Mouse (Mus musculus) liver, embryonic 15.5 days (tissue): Measurements from ENCODE around the gene Tssk6. TPM values are rescaled to one million over a fixed set of nuclear protein-coding genes. Genes with fewer than 3 reads are reported as not detected.

Experiments
- ATAC-seq: fragments of 200-750 bp; cut with Nextera tagmentation; 2 replicates; pipeline ENCODE4 v1.8.0; 2017; ENCODE audit warnings: moderate number of reproducible peaks, mild to moderate bottlenecking, moderate library complexity; ENCODE audit not compliant: insufficient read depth
- H3K27ac ChIP-seq: fragments of 300-500 bp; sonication (generic); replicated peaks from 2 replicates; pipeline ENCODE4 v1.5.1; 2015; ENCODE audit warnings: mild to moderate bottlenecking, inconsistent platforms
- H3K27me3 ChIP-seq: fragments of 300-500 bp; sonication (generic); 2 replicates; pipeline ENCODE4 v1.6.1; 2015; ENCODE audit warnings: mild to moderate bottlenecking, inconsistent platforms
- H3K36me3 ChIP-seq: fragments of 300-500 bp; sonication (generic); replicated peaks from 2 replicates; pipeline ENCODE4 v1.6.1; 2015; ENCODE audit warnings: moderate library complexity, mild to moderate bottlenecking, inconsistent platforms
- H3K4me1 ChIP-seq: fragments of 300-500 bp; sonication (generic); replicated peaks from 2 replicates; pipeline ENCODE4 v1.6.1; 2015; ENCODE audit warnings: inconsistent platforms
- H3K4me2 ChIP-seq: fragments of 300-500 bp; sonication (generic); 2 replicates; pipeline ENCODE4 v1.6.1; 2015; ENCODE audit warnings: moderate library complexity, mild to moderate bottlenecking, inconsistent platforms
- H3K4me3 ChIP-seq: fragments of 300-500 bp; sonication (generic); replicated peaks from 2 replicates; pipeline ENCODE4 v1.5.1; 2015; ENCODE audit warnings: mild to moderate bottlenecking, inconsistent platforms
- H3K9ac ChIP-seq: fragments of 300-500 bp; sonication (generic); 2 replicates; pipeline ENCODE4 v1.6.1; 2015; ENCODE audit warnings: moderate library complexity, mild to moderate bottlenecking, inconsistent platforms
- H3K9me3 ChIP-seq: fragments of 300-500 bp; sonication (generic); replicated peaks from 2 replicates; pipeline ENCODE4 v1.6.1; 2016; ENCODE audit warnings: inconsistent platforms
- WGBS: fragments of 180-500 bp; shearing (Covaris S2); methylation state at CpG from one replicate; pipeline ENCODE4 v1.1.7; 2015; ENCODE audit warnings: mixed read lengths; ENCODE audit not compliant: insufficient replicate concordance; 5-methylcytosine and 5-hydroxymethylcytosine counted together
- polyA plus RNA-seq: library from polyadenylated mRNA; unstranded; fragments of >200 nt; fragmentation: Nextera tagmentation; extraction: Ambion mirVana; gene quantifications from 2 replicates; pipeline ENCODE4 v1.2.1, GENCODE M21; 2015

Tssk6 gene
- polyA plus RNA-seq, result 2.1 TPM in 2 replicates

- Histone ChIP-seq H3K9ac (peak within 1 kb of the TSS; percentile 88), H3K9me3 (no peaks in the 10 kb centered on the region), H3K36me3 (peaks cover 6% of the 10 kb centered on the region), H3K27ac (peak within 1 kb of the TSS; percentile 96), H3K4me3 (peak within 1 kb of the TSS; percentile 65), H3K4me2 (peak within 1 kb of the TSS; percentile 99), H3K27me3 (no peaks in the 10 kb centered on the region), H3K4me1 (peaks cover 74% of the 10 kb centered on the region)
- ATAC-seq, result peak; percentile 38
- WGBS, result 2% methylated on average over 89 of the region's 89 CpGs
Observed at GRCm38 (mm10) chr8:69902163-69903062, at the start of gene Tssk6, which contains the start of the genes Ndufa13 and Yjefn3. Tssk6 (plus strand) TSS chr8:69902184. Ndufa13 (minus strand) TSS chr8:69902558. Yjefn3 (minus strand) TSS chr8:69902712.

GRCm38 (mm10) chr8:69853869-69854268 lies 48.1 kb upstream of the Tssk6 start:
- ATAC-seq, result no peak
- H3K9ac ChIP-seq, result no peak overlapping the region
- H3K4me3 ChIP-seq, result no peak overlapping the region
- H3K4me1 ChIP-seq, result peaks cover 16% of the 10 kb centered on the region
- WGBS, result 76% methylated on average over 10 of the region's 10 CpGs
- H3K9me3 ChIP-seq, result no peaks in the 10 kb centered on the region
- no peaks in the 10 kb centered on the region for H3K27me3 ChIP-seq
- H3K36me3 ChIP-seq, result no peaks in the 10 kb centered on the region
- no peak overlapping the region for H3K27ac ChIP-seq
- H3K4me2 ChIP-seq, result no peak overlapping the region

- Histone ChIP-seq H3K9me3 (no peaks in the 10 kb centered on the region), H3K27me3 (no peaks in the 10 kb centered on the region), H3K27ac (no peak overlapping the region), H3K4me2 (no peak overlapping the region), H3K36me3 (no peaks in the 10 kb centered on the region), H3K9ac (no peak overlapping the region), H3K4me3 (no peak overlapping the region), H3K4me1 (peaks cover 16% of the 10 kb centered on the region)
- 61% methylated on average over 4 of the region's 4 CpGs for WGBS
- ATAC-seq, result no peak
Observed at GRCm38 (mm10) chr8:69860807-69861206, 41.2 kb upstream of the Tssk6 start.

- WGBS, result 32% methylated on average over 2 of the region's 2 CpGs
- H3K9ac ChIP-seq, result no peak overlapping the region
- ATAC-seq, result no peak
- no peaks in the 10 kb centered on the region for H3K27me3 ChIP-seq
- no peak overlapping the region for H3K4me3 ChIP-seq
- H3K9me3 ChIP-seq, result no peaks in the 10 kb centered on the region
- H3K4me1 ChIP-seq, result peaks cover 16% of the 10 kb centered on the region
- H3K27ac ChIP-seq, result no peak overlapping the region
- H3K4me2 ChIP-seq, result no peak overlapping the region
- H3K36me3 ChIP-seq, result no peaks in the 10 kb centered on the region
Observed at GRCm38 (mm10) chr8:69861251-69861650, 40.7 kb upstream of the Tssk6 start.

- H3K4me3 ChIP-seq, result no peak overlapping the region
Observed at GRCm38 (mm10) chr8:69863387-69864020, 38.5 kb upstream of the Tssk6 start.

GRCm38 (mm10) chr8:69864180-69864579 lies 37.8 kb upstream of the Tssk6 start:
- Histone ChIP-seq H3K9me3 (no peaks in the 10 kb centered on the region), H3K4me1 (peaks cover 16% of the 10 kb centered on the region), H3K4me3 (no peak overlapping the region), H3K4me2 (no peak overlapping the region), H3K36me3 (no peaks in the 10 kb centered on the region), H3K27me3 (no peaks in the 10 kb centered on the region), H3K27ac (no peak overlapping the region), H3K9ac (no peak overlapping the region)
- 46% methylated on average over 5 of the region's 5 CpGs for WGBS
- ATAC-seq, result peak; percentile 31; the same call in 1 of the 2 replicates

More at GRCm38 (mm10) chr8:69863387-69864020, 38.5 kb upstream of the Tssk6 start:
- Histone ChIP-seq H3K27ac (no peak overlapping the region), H3K4me1 (peaks cover 16% of the 10 kb centered on the region), H3K4me2 (no peak overlapping the region), H3K9me3 (no peaks in the 10 kb centered on the region), H3K27me3 (no peaks in the 10 kb centered on the region), H3K9ac (no peak overlapping the region), H3K36me3 (no peaks in the 10 kb centered on the region)
- WGBS, result 38% methylated on average over 5 of the region's 5 CpGs
- ATAC-seq, result peak; percentile 44

GRCm38 (mm10) chr8:69867696-69868326 lies 34.2 kb upstream of the Tssk6 start:
- Histone ChIP-seq H3K4me2 (no peak overlapping the region), H3K9ac (no peak overlapping the region), H3K27me3 (no peaks in the 10 kb centered on the region), H3K4me3 (no peak overlapping the region), H3K36me3 (no peaks in the 10 kb centered on the region), H3K9me3 (no peaks in the 10 kb centered on the region), H3K27ac (no peak overlapping the region), H3K4me1 (peaks cover 16% of the 10 kb centered on the region)
- no peak for ATAC-seq
- 71% methylated on average over 5 of the region's 5 CpGs for WGBS

- Histone ChIP-seq H3K4me2 (no peak overlapping the region), H3K27me3 (peaks cover 6% of the 10 kb centered on the region; the same call in 1 of the 2 replicates), H3K4me3 (no peak overlapping the region), H3K4me1 (no peaks in the 10 kb centered on the region), H3K36me3 (no peaks in the 10 kb centered on the region), H3K27ac (no peak overlapping the region), H3K9ac (no peak overlapping the region), H3K9me3 (no peaks in the 10 kb centered on the region)
- WGBS, result 64% methylated on average over 11 of the region's 11 CpGs
- ATAC-seq, result no peak
Observed at GRCm38 (mm10) chr8:69870003-69870765, 31.8 kb upstream of the Tssk6 start.

GRCm38 (mm10) chr8:69870907-69871306 lies 31.1 kb upstream of the Tssk6 start:
- WGBS, result 66% methylated on average over 6 of the region's 6 CpGs
- no peak overlapping the region for H3K27ac ChIP-seq
- no peaks in the 10 kb centered on the region for H3K9me3 ChIP-seq
- no peak overlapping the region for H3K9ac ChIP-seq
- peaks cover 13% of the 10 kb centered on the region for H3K27me3 ChIP-seq
- H3K36me3 ChIP-seq, result no peaks in the 10 kb centered on the region
- no peak overlapping the region for H3K4me3 ChIP-seq
- ATAC-seq, result no peak
- H3K4me2 ChIP-seq, result no peak overlapping the region
- H3K4me1 ChIP-seq, result no peaks in the 10 kb centered on the region

- Histone ChIP-seq H3K4me1 (no peaks in the 10 kb centered on the region), H3K27me3 (peaks cover 45% of the 10 kb centered on the region), H3K36me3 (no peaks in the 10 kb centered on the region), H3K27ac (no peak overlapping the region), H3K4me2 (no peak overlapping the region), H3K9ac (no peak overlapping the region), H3K9me3 (no peaks in the 10 kb centered on the region), H3K4me3 (no peak overlapping the region)
- ATAC-seq, result no peak
- WGBS, result 10% methylated on average over 9 of the region's 9 CpGs
Observed at GRCm38 (mm10) chr8:69874155-69874554, 27.8 kb upstream of the Tssk6 start.
